Mouse (Mus musculus): ENCODE data around the gene Rcsd1. TPM values are rescaled to one million over a fixed set of nuclear protein-coding genes. Genes with fewer than 3 reads are reported as not detected.
"Not testable (repeated sequence)": the region's sequence is repeated elsewhere in the genome, so short reads cannot be mapped to it uniquely, and the experiment has no call there.

The Rcsd1 gene
- polyA plus RNA-seq, 1 experiment from 2014 or later = 81.2 TPM

DNA sequence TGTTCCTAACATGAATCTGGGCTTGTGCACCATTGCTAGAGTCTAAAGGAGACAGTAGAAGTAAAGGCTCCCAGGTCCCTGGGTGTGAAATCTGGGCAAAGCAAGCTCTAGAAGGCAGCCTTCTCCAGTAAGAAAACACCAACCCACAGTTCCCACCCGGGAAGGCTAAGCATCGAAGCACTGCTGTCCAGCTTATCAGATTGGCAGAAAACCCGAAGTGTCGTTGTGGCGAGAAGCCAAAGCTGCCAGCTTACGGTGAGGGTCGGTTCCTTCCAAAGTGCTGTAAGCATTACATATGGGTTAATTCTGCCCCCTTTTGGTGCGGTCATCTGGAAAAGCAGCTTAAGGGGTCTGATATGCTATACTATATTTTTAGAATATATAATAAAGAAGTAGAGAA, 22.6 kb downstream of the Rcsd1 start:
- H3K36me3 ChIP-seq (ENCODE audit: control insufficient read depth, insufficient read depth, low read length) = peaks cover 27% of the 10 kb centered on the region
- WGBS = 6% methylated on average over 8 of the region's 8 CpGs
- H3K4me2 ChIP-seq (ENCODE audit: low read length) = peak overlapping the region; percentile 35
- ATAC-seq (ENCODE audit: insufficient number of reproducible peaks, insufficient read depth, low FRiP score, low read depth) = no peak
- H3K4me1 ChIP-seq (ENCODE audit: control insufficient read depth in 2 of 2, insufficient read depth in 2 of 2, low read length in 2 of 2) = peaks cover 66 to 98% of the 10 kb centered on the region in 2 experiments
- H3K27me3 ChIP-seq (ENCODE audit: control insufficient read depth, insufficient read depth, low read length) = no peaks in the 10 kb centered on the region
- H3K27ac ChIP-seq (replicated peaks in 1 of 2; ENCODE audit: control insufficient read depth in 1 of 2, insufficient read depth in 1 of 2, low read depth in 2 of 2, low read length in 2 of 2) = peak overlapping the region; percentile 53 to 82
- H3K9ac ChIP-seq (ENCODE audit: low read length) = peak overlapping the region; percentile 52; the same call in 1 of the 2 replicates
- H3K9me3 ChIP-seq (ENCODE audit: control insufficient read depth, low read length) = no peaks in the 10 kb centered on the region
- no peak overlapping the region for H3K4me3 ChIP-seq (ENCODE audit: control insufficient read depth in 1 of 2, insufficient read depth in 1 of 2, low read depth in 1 of 2, low read length in 2 of 2)

- Histone ChIP-seq H3K4me3 (ENCODE audit: control insufficient read depth in 1 of 2, insufficient read depth in 1 of 2, low read depth in 1 of 2, low read length in 2 of 2) (no peak overlapping the region), H3K27me3 (ENCODE audit: control insufficient read depth, insufficient read depth, low read length) (no peaks in the 10 kb centered on the region), H3K9ac (ENCODE audit: low read length) (peak overlapping the region; percentile 52; the same call in 1 of the 2 replicates), H3K4me2 (ENCODE audit: low read length) (peak overlapping the region; percentile 35), H3K9me3 (ENCODE audit: control insufficient read depth, low read length) (no peaks in the 10 kb centered on the region), H3K27ac (replicated peaks in 1 of 2; ENCODE audit: control insufficient read depth in 1 of 2, insufficient read depth in 1 of 2, low read depth in 2 of 2, low read length in 2 of 2) (peak overlapping the region; percentile 53 to 82), H3K36me3 (ENCODE audit: control insufficient read depth, insufficient read depth, low read length) (peaks cover 30% of the 10 kb centered on the region), H3K4me1 (ENCODE audit: control insufficient read depth in 2 of 2, insufficient read depth in 2 of 2, low read length in 2 of 2) (peaks cover 63 to 98% of the 10 kb centered on the region in 2 experiments)
- ATAC-seq (ENCODE audit: insufficient number of reproducible peaks, insufficient read depth, low FRiP score, low read depth) = no peak
- 28% methylated on average over 6 of the region's 6 CpGs for WGBS
Observed at GRCm38 (mm10) chr1:165686349-165686748, 23.2 kb downstream of the Rcsd1 start.

DNA sequence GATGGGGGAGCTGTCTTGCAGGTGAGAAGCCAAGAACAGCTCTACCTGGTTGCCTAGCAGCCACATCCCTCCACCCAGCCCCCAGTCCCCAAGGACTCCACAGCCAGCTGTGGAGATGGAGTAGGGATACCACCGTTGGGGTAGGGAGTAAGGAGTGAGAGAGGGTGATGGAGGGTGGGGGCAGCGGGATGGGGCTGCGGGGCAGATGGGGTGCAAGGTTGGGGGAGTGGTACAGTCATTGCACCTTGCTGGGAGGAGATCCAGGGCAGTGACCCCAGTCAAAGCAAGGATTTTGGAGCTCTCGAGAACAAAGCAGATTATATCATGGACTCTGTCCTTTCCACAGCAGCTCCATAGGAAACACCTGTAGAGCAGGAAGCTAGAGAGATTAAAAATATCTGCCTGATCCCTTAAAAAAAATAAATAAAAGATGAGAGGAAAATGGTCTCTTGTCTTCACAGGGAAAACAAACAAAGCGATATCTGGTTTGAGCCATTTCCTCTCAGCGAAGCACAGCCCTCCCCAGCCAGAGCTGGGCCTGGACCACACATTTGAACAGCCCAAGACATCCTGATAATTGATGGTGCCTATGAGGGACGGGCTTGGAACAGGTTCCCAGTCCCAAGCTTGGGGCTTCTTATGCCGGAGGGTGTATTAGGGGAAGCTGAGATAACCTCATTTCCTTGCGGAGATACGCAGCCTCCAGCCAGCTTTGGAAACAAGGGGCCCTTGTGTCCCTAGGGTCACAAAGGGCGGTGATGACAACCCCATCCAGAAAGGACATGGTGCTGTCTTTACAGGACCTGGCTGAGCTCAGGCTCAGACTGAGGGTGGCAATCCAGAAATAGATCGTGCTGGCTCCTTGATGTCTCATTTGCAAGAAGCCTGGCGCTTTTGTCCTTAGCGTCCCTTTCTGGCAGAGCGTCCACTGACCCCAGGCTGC, 25.0 kb downstream of the Rcsd1 start:
- peaks cover 35% of the 10 kb centered on the region for H3K36me3 ChIP-seq (ENCODE audit: control insufficient read depth, insufficient read depth, low read length)
- H3K4me1 ChIP-seq (ENCODE audit: control insufficient read depth in 2 of 2, insufficient read depth in 2 of 2, low read length in 2 of 2) = peaks cover 65 to 98% of the 10 kb centered on the region in 2 experiments
- no peaks in the 10 kb centered on the region for H3K27me3 ChIP-seq (ENCODE audit: control insufficient read depth, insufficient read depth, low read length)
- peak overlapping the region; percentile 82 to 83 for H3K27ac ChIP-seq (replicated peaks in 1 of 2; ENCODE audit: control insufficient read depth in 1 of 2, insufficient read depth in 1 of 2, low read depth in 2 of 2, low read length in 2 of 2)
- ATAC-seq (ENCODE audit: insufficient number of reproducible peaks, insufficient read depth, low FRiP score, low read depth) = peak; percentile 86
- H3K4me2 ChIP-seq (ENCODE audit: low read length) = peak overlapping the region; percentile 31
- no peaks in the 10 kb centered on the region for H3K9me3 ChIP-seq (ENCODE audit: control insufficient read depth, low read length)
- H3K4me3 ChIP-seq (ENCODE audit: control insufficient read depth in 1 of 2, insufficient read depth in 1 of 2, low read depth in 1 of 2, low read length in 2 of 2) = no peak overlapping the region
- peak overlapping the region; percentile 21; the same call in 1 of the 2 replicates for H3K9ac ChIP-seq (ENCODE audit: low read length)
- 8% methylated on average over 15 of the region's 15 CpGs for WGBS

- Histone ChIP-seq H3K4me2 (ENCODE audit: low read length) (no peak overlapping the region), H3K27me3 (ENCODE audit: control insufficient read depth, insufficient read depth, low read length) (no peaks in the 10 kb centered on the region), H3K4me3 (ENCODE audit: control insufficient read depth in 1 of 2, insufficient read depth in 1 of 2, low read depth in 1 of 2, low read length in 2 of 2) (no peak overlapping the region), H3K9me3 (ENCODE audit: control insufficient read depth, low read length) (no peaks in the 10 kb centered on the region), H3K36me3 (ENCODE audit: control insufficient read depth, insufficient read depth, low read length) (peaks cover 52% of the 10 kb centered on the region), H3K4me1 (ENCODE audit: control insufficient read depth in 2 of 2, insufficient read depth in 2 of 2, low read length in 2 of 2) (peaks cover 68 to 98% of the 10 kb centered on the region in 2 experiments), H3K27ac (replicated peaks in 1 of 2; ENCODE audit: control insufficient read depth in 1 of 2, insufficient read depth in 1 of 2, low read depth in 2 of 2, low read length in 2 of 2) (peak overlapping the region; percentile 38 to 78; a peak in 3 of 4 replicates), H3K9ac (ENCODE audit: low read length) (no peak overlapping the region)
- 58% methylated on average over 18 of the region's 18 CpGs for WGBS
- ATAC-seq (ENCODE audit: insufficient number of reproducible peaks, insufficient read depth, low FRiP score, low read depth) = no peak
Observed at GRCm38 (mm10) chr1:165682056-165682853, 27.3 kb downstream of the Rcsd1 start.

- Histone ChIP-seq H3K9ac (ENCODE audit: low read length) (peak overlapping the region; percentile 38; the same call in 1 of the 2 replicates), H3K9me3 (ENCODE audit: control insufficient read depth, low read length) (no peaks in the 10 kb centered on the region), H3K4me2 (ENCODE audit: low read length) (no peak overlapping the region), H3K4me1 (ENCODE audit: control insufficient read depth in 2 of 2, insufficient read depth in 2 of 2, low read length in 2 of 2) (peaks cover 67 to 98% of the 10 kb centered on the region in 2 experiments), H3K36me3 (ENCODE audit: control insufficient read depth, insufficient read depth, low read length) (peaks cover 48% of the 10 kb centered on the region), H3K27ac (replicated peaks in 1 of 2; ENCODE audit: control insufficient read depth in 1 of 2, insufficient read depth in 1 of 2, low read depth in 2 of 2, low read length in 2 of 2) (peak overlapping the region; percentile 33 to 78), H3K4me3 (ENCODE audit: control insufficient read depth in 1 of 2, insufficient read depth in 1 of 2, low read depth in 1 of 2, low read length in 2 of 2) (no peak overlapping the region), H3K27me3 (ENCODE audit: control insufficient read depth, insufficient read depth, low read length) (no peaks in the 10 kb centered on the region)
- ATAC-seq (ENCODE audit: insufficient number of reproducible peaks, insufficient read depth, low FRiP score, low read depth) = no peak
- WGBS = 63% methylated on average over 13 of the region's 13 CpGs
Observed at GRCm38 (mm10) chr1:165681045-165681794, 28.3 kb downstream of the Rcsd1 start.

DNA sequence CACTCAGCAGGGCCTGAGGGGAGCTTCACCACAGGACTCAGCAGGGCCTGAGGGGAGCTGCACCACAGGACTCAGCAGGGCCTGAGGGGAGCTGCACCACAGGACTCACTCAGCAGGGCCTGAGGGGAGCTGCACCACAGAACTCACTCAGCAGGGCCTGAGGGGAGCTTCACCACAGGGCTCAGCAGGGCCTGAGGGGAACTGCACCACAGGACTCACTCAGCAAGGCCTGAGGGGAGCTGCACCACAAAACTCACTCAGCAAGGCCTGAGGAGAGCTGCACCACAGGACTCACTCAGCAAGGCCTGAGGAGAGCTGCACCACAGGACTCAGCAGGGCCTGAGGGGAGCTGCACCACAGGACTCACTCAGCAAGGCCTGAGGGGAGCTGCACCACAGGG, 29.5 kb downstream of the Rcsd1 start:
- peak overlapping the region; percentile 48; the same call in 1 of the 2 replicates for H3K9ac ChIP-seq (ENCODE audit: low read length)
- H3K4me1 ChIP-seq (ENCODE audit: control insufficient read depth in 2 of 2, insufficient read depth in 2 of 2, low read length in 2 of 2) = peaks cover 70 to 96% of the 10 kb centered on the region in 2 experiments
- not testable (repeated sequence) for H3K27me3 ChIP-seq (ENCODE audit: control insufficient read depth, insufficient read depth, low read length); H3K9me3 ChIP-seq (ENCODE audit: control insufficient read depth, low read length); H3K4me3 ChIP-seq (ENCODE audit: control insufficient read depth in 1 of 2, insufficient read depth in 1 of 2, low read depth in 1 of 2, low read length in 2 of 2); H3K4me2 ChIP-seq (ENCODE audit: low read length); ATAC-seq (ENCODE audit: insufficient number of reproducible peaks, insufficient read depth, low FRiP score, low read depth)
- H3K27ac ChIP-seq (replicated peaks in 1 of 2; ENCODE audit: control insufficient read depth in 1 of 2, insufficient read depth in 1 of 2, low read depth in 2 of 2, low read length in 2 of 2) = peak overlapping the region; percentile 60 to 78
- H3K36me3 ChIP-seq (ENCODE audit: control insufficient read depth, insufficient read depth, low read length) = peaks cover 50% of the 10 kb centered on the region

DNA sequence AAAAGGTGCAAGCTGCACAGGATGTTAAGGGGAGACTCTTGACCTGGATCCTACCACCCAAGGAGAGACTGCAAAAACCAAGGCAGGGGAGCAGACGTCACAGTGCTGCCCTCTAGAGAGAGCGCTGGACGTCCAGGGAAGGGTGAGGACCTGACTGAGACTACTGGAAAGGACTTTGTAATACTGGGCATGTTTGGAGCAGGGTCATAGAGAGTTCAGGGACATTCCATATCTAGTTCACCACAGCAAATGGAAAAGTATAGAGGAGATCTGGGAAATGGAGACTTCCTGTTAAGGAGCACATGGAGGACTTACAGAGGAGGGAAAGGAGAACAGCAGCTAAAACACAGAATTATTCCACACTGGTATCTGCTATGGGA, 29.9 kb downstream of the Rcsd1 start:
- Histone ChIP-seq H3K27ac (replicated peaks in 1 of 2; ENCODE audit: control insufficient read depth in 1 of 2, insufficient read depth in 1 of 2, low read depth in 2 of 2, low read length in 2 of 2) (peak overlapping the region; percentile 60 to 78), H3K4me3 (ENCODE audit: control insufficient read depth in 1 of 2, insufficient read depth in 1 of 2, low read depth in 1 of 2, low read length in 2 of 2) (no peak overlapping the region), H3K36me3 (ENCODE audit: control insufficient read depth, insufficient read depth, low read length) (peaks cover 53% of the 10 kb centered on the region), H3K9me3 (ENCODE audit: control insufficient read depth, low read length) (no peaks in the 10 kb centered on the region), H3K9ac (ENCODE audit: low read length) (no peak overlapping the region), H3K4me2 (ENCODE audit: low read length) (no peak overlapping the region), H3K4me1 (ENCODE audit: control insufficient read depth in 2 of 2, insufficient read depth in 2 of 2, low read length in 2 of 2) (peaks cover 65 to 96% of the 10 kb centered on the region in 2 experiments), H3K27me3 (ENCODE audit: control insufficient read depth, insufficient read depth, low read length) (no peaks in the 10 kb centered on the region)
- 23% methylated on average over 3 of the region's 3 CpGs for WGBS
- no peak for ATAC-seq (ENCODE audit: insufficient number of reproducible peaks, insufficient read depth, low FRiP score, low read depth)
